Mouse (Mus musculus): ENCODE results near the gene Aurkb. TPM values are rescaled to one million over a fixed set of nuclear protein-coding genes. Genes with fewer than 3 reads are reported as not detected.
"Not testable (repeated sequence)": the region's sequence is repeated elsewhere in the genome, so short reads cannot be mapped to it uniquely, and the experiment has no call there.

The Aurkb gene
- 227 and 236 TPM in 2 replicates for polyA plus RNA-seq (2016; fragmentation: Nextera tagmentation; extraction: Ambion mirVana)

GRCm38 (mm10) chr11:69045531-69046394, at the start of gene Aurkb:
Gene Aurkb, plus strand, starts transcription at chr11:69045647.
- DNase-seq (ENCODE audit: extremely low spot score, low spot score) = peak; percentile 90
- WGBS = under 1% methylated on average over 54 of the region's 54 CpGs
- H3K27ac ChIP-seq = peak within 1 kb of the TSS; percentile 96
- no peaks in the 10 kb centered on the region for H3K9me3 ChIP-seq
- H3K27me3 ChIP-seq (ENCODE audit: poor library complexity, severe bottlenecking) = no peaks in the 10 kb centered on the region
- peaks cover 38% of the 10 kb centered on the region for H3K36me3 ChIP-seq (replicated peaks)
- peaks cover 34% of the 10 kb centered on the region for H3K4me1 ChIP-seq
- H3K4me3 ChIP-seq = peak within 1 kb of the TSS; percentile 67

- Histone ChIP-seq H3K9me3 (no peaks in the 10 kb centered on the region), H3K4me3 (no peak overlapping the region), H3K36me3 (replicated peaks) (peaks cover 100% of the 10 kb centered on the region), H3K27me3 (ENCODE audit: poor library complexity, severe bottlenecking) (no peaks in the 10 kb centered on the region), H3K4me1 (no peaks in the 10 kb centered on the region), H3K27ac (no peak overlapping the region)
- 93% methylated on average over 4 of the region's 4 CpGs for WGBS
- no peak for DNase-seq (ENCODE audit: extremely low spot score, low spot score)
These were observed 48.4 kb upstream of the Aurkb start for GRCm38 (mm10) chr11:68997080-68997479.

DNA sequence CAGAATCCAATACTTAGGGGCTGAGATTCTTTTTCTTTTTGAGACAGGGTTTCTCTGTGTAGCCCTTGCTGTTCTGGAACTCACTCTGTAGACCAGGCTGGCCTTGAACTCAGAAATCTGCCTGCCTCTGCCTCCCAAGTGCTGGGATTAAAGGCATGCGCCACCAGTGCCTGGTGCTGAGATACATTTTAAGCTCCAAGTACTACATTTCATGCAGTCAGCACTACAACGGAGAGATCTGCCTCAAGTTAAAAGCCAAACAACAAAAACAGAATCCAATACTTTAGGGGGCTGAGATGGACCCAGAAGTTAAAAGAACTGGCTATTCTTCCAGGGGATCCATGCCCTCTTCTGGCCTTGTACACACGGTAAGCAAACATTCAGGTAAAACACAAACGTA, 42.7 kb upstream of the Aurkb start:
- DNase-seq (ENCODE audit: extremely low spot score, low spot score); H3K27ac ChIP-seq; H3K27me3 ChIP-seq (ENCODE audit: poor library complexity, severe bottlenecking); H3K4me3 ChIP-seq; H3K9me3 ChIP-seq: not testable (repeated sequence)
- Histone ChIP-seq H3K4me1 (peaks cover 17% of the 10 kb centered on the region), H3K36me3 (replicated peaks) (peaks cover 86% of the 10 kb centered on the region)
- WGBS = 94% methylated on average over 4 of the region's 4 CpGs

DNA sequence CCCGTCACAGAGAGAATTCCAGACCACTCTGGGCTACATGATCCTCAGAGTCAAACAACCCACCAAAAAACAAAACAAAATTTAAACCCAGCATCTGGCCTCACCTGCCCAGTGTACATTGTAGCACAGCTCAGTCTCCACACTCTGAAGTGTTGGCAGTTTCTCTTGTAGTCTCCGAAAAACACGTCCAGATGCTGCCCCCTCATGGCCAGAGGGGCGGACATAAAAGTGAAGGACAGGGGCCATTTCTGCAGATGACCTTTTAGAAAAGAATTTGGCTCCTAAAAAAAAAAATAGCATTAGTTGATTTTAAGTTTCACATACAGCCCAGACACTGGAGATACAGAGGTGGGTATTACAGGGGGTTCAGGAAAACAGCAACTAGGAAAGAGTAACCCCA, 41.9 kb upstream of the Aurkb start:
- H3K4me1 ChIP-seq = peaks cover 17% of the 10 kb centered on the region
- DNase-seq (ENCODE audit: extremely low spot score, low spot score) = no peak
- H3K4me3 ChIP-seq = no peak overlapping the region
- WGBS = 68% methylated on average over 4 of the region's 4 CpGs
- H3K9me3 ChIP-seq = no peaks in the 10 kb centered on the region
- H3K27ac ChIP-seq = no peak overlapping the region
- no peaks in the 10 kb centered on the region for H3K27me3 ChIP-seq (ENCODE audit: poor library complexity, severe bottlenecking)
- peaks cover 78% of the 10 kb centered on the region for H3K36me3 ChIP-seq (replicated peaks)

GRCm38 (mm10) chr11:69005193-69005592, 40.3 kb upstream of the Aurkb start:
- Histone ChIP-seq H3K9me3 (no peaks in the 10 kb centered on the region), H3K27me3 (ENCODE audit: poor library complexity, severe bottlenecking) (no peaks in the 10 kb centered on the region), H3K27ac (no peak overlapping the region), H3K36me3 (replicated peaks) (peaks cover 62% of the 10 kb centered on the region), H3K4me3 (no peak overlapping the region), H3K4me1 (peaks cover 17% of the 10 kb centered on the region)
- WGBS = 87% methylated on average over 7 of the region's 7 CpGs
- DNase-seq (ENCODE audit: extremely low spot score, low spot score) = no peak

GRCm38 (mm10) chr11:69006575-69006974, 38.9 kb upstream of the Aurkb start:
- not testable (repeated sequence) for H3K27me3 ChIP-seq (ENCODE audit: poor library complexity, severe bottlenecking); DNase-seq (ENCODE audit: extremely low spot score, low spot score); H3K9me3 ChIP-seq; H3K27ac ChIP-seq
- H3K36me3 ChIP-seq (replicated peaks) = peaks cover 48% of the 10 kb centered on the region
- peak overlapping the region; percentile 70; the same call in 1 of the 2 replicates for H3K4me3 ChIP-seq
- peaks cover 26% of the 10 kb centered on the region for H3K4me1 ChIP-seq

DNA sequence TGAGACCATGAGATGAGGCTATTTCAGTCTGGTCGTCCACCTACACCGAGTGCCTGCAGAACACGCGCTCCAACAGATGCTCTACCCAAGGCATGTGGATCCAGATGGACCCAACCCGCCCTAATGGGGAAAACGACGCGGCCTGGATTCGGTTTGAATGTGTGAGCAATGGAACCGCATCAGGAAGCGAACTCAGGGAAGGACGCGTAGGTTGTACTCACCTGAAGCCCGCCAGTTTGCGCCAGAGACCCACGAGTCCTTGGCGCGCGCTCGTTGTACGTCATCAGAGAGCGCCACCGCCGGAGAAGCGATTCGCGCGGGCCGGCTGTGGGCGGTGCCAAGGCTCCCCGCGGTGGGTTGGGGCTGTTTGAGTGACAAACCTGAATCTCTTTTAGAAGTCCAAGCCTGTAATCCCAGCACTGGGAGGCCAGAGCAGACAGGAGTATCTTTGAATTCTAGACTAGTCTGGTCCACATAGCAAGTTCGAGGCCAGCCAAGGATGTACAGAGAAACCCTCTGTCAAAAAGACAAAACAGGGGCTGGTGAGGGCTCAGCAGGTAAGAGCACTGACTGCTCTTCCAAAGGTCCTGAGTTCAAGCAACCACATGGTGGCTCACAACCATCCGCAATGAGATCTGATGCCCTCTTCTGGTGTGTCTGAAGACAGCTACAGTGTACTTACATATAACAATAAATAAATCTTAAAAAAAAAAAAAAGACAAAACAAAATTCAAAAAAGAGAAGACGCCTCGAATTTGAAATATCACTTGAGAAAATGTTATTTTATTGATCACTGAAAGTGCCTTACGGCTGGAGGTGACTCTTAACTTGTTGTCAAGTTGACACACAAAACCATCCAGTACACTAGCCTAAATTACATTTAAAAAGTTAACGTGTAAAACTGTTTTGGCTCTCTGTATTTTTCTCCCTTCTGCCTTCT, 37.0 kb upstream of the Aurkb start, which contains the start of gene Pfas:
TSS of gene Pfas (minus strand) at position 279 of the 940 bp plus-strand sequence.
- Histone ChIP-seq H3K27me3 (ENCODE audit: poor library complexity, severe bottlenecking) (no peaks in the 10 kb centered on the region), H3K36me3 (replicated peaks) (peaks cover 29% of the 10 kb centered on the region), H3K27ac (peak within 1 kb of the TSS; percentile 90), H3K4me1 (peaks cover 33% of the 10 kb centered on the region), H3K4me3 (peak within 1 kb of the TSS; percentile 70), H3K9me3 (no peaks in the 10 kb centered on the region)
- 9% methylated on average over 38 of the region's 38 CpGs for WGBS
- DNase-seq (ENCODE audit: extremely low spot score, low spot score) = peak; percentile 95

- Histone ChIP-seq H3K27ac (no peak overlapping the region), H3K4me1 (peaks cover 33% of the 10 kb centered on the region), H3K36me3 (replicated peaks) (peaks cover 20% of the 10 kb centered on the region), H3K27me3 (ENCODE audit: poor library complexity, severe bottlenecking) (no peaks in the 10 kb centered on the region), H3K4me3 (no peak overlapping the region), H3K9me3 (no peaks in the 10 kb centered on the region)
- WGBS = 89% methylated on average over 1 of the region's 1 CpGs
- DNase-seq (ENCODE audit: extremely low spot score, low spot score) = no peak
These were observed 35.9 kb upstream of the Aurkb start for GRCm38 (mm10) chr11:69009508-69009907.

GRCm38 (mm10) chr11:69010400-69011323, 34.8 kb upstream of the Aurkb start:
- H3K4me3 ChIP-seq = peak overlapping the region; percentile 66; the same call in 1 of the 2 replicates
- no peak for DNase-seq (ENCODE audit: extremely low spot score, low spot score)
- H3K27me3 ChIP-seq (ENCODE audit: poor library complexity, severe bottlenecking) = no peaks in the 10 kb centered on the region
- WGBS = 89% methylated on average over 15 of the region's 15 CpGs
- H3K36me3 ChIP-seq (replicated peaks) = peaks cover 10% of the 10 kb centered on the region
- H3K27ac ChIP-seq = no peak overlapping the region
- H3K9me3 ChIP-seq = no peaks in the 10 kb centered on the region
- H3K4me1 ChIP-seq = peaks cover 35% of the 10 kb centered on the region

- not testable (repeated sequence) for H3K36me3 ChIP-seq (replicated peaks); H3K9me3 ChIP-seq; H3K27me3 ChIP-seq (ENCODE audit: poor library complexity, severe bottlenecking); DNase-seq (ENCODE audit: extremely low spot score, low spot score)
- Histone ChIP-seq H3K4me1 (peaks cover 40% of the 10 kb centered on the region), H3K27ac (peak overlapping the region; percentile 88; the same call in 1 of the 2 replicates), H3K4me3 (peak overlapping the region; percentile 66)
- 71% methylated on average over 2 of the region's 2 CpGs for WGBS
These were observed 34.0 kb upstream of the Aurkb start for GRCm38 (mm10) chr11:69011445-69011844.

DNA sequence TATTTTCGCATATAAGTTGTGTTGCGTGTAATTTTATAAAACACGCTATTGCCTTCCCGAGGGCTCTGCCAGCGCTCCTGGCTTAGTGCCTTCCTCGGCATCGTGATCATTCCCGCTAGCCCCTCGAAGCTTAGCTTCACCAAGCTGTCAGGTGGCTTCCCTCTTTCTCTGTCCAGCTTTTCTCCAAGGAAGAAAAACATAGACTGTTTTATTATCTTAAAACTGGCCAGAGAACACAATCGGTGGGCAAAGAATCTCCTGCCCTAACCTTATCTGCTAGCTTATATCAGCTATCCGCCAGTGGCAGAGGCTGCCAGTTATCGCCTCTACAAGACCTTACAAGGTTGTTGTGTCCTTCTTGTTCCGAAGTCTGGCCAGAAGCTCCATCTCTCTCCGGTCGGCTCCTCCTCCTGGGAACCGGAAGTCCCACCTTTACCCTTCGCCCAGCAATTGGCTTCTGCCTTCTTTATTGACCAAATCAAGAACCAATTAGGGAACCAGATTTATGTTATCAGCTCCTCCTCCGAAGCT, 33.3 kb upstream of the Aurkb start:
- Histone ChIP-seq H3K36me3 (replicated peaks) (no peaks in the 10 kb centered on the region), H3K4me3 (peak overlapping the region; percentile 66), H3K27ac (peak overlapping the region; percentile 88), H3K4me1 (peaks cover 41% of the 10 kb centered on the region), H3K9me3 (no peaks in the 10 kb centered on the region), H3K27me3 (ENCODE audit: poor library complexity, severe bottlenecking) (no peaks in the 10 kb centered on the region)
- WGBS = 3% methylated on average over 18 of the region's 18 CpGs
- peak; percentile 87 for DNase-seq (ENCODE audit: extremely low spot score, low spot score)

Data from forebrain, embryonic 10.5 days (tissue).